Mouse (Mus musculus) lung, embryonic 16.5 days (tissue): ENCODE results near the gene Camkk2. TPM values are rescaled to one million over a fixed set of nuclear protein-coding genes. Genes with fewer than 3 reads are reported as not detected.

Experiments used
- ATAC-seq: fragments of 200-750 bp; cut with Nextera tagmentation; 2 replicates; pipeline ENCODE4 v1.8.0; 2017; ENCODE audit warnings: low read depth, mild to moderate bottlenecking, moderate library complexity
- H3K27ac ChIP-seq: fragments of 300-500 bp; sonication (generic); 2 replicates; pipeline ENCODE4 v1.5.1; 2014; ENCODE audit warnings: mild to moderate bottlenecking, control low read depth, low read length
- H3K27me3 ChIP-seq: fragments of 300-500 bp; sonication (generic); 2 replicates; pipeline ENCODE4 v1.6.1; 2014; ENCODE audit warnings: low read depth, low read length, mixed read lengths; ENCODE audit not compliant: control insufficient read depth, insufficient read depth
- H3K36me3 ChIP-seq: fragments of 300-500 bp; sonication (generic); 2 replicates; pipeline ENCODE4 v1.6.1; 2014; ENCODE audit warnings: low read length; ENCODE audit not compliant: control insufficient read depth, insufficient read depth
- H3K4me1 ChIP-seq: fragments of 300-500 bp; sonication (generic); replicated peaks from 2 replicates; pipeline ENCODE4 v1.6.1; 2014; ENCODE audit warnings: low read length, mixed read lengths; ENCODE audit not compliant: control insufficient read depth, insufficient read depth
- H3K4me2 ChIP-seq: fragments of 300-500 bp; sonication (generic); 2 replicates; pipeline ENCODE4 v1.6.1; 2014; ENCODE audit warnings: low read depth, low read length, control low read depth
- H3K4me3 ChIP-seq: fragments of 300-500 bp; sonication (generic); 2 replicates; pipeline ENCODE4 v1.5.1; 2014; ENCODE audit warnings: mild to moderate bottlenecking, low read length, control low read depth
- H3K9ac ChIP-seq: fragments of 300-500 bp; sonication (generic); 2 replicates; pipeline ENCODE4 v1.6.1; 2014; ENCODE audit warnings: low read length, control low read depth
- H3K9me3 ChIP-seq: fragments of 300-500 bp; sonication (generic); 2 replicates; pipeline ENCODE4 v1.6.1; 2016; ENCODE audit warnings: low read length; ENCODE audit not compliant: control insufficient read depth
- WGBS: fragments of 180-500 bp; shearing (Covaris S2); extraction: QIAGEN DNeasy Blood & Tissue Kit; methylation state at CpG from one replicate; pipeline ENCODE4 v1.1.7; 2014; 5-methylcytosine and 5-hydroxymethylcytosine counted together
- polyA plus RNA-seq: library from polyadenylated mRNA; unstranded; fragments of >200 nt; fragmentation: Nextera tagmentation; extraction: Ambion mirVana; gene quantifications from 2 replicates; pipeline ENCODE4 v1.2.1, GENCODE M21; 2015

Gene Camkk2
- polyA plus RNA-seq, 1 experiment from 2014 or later = 33.1 TPM

DNA sequence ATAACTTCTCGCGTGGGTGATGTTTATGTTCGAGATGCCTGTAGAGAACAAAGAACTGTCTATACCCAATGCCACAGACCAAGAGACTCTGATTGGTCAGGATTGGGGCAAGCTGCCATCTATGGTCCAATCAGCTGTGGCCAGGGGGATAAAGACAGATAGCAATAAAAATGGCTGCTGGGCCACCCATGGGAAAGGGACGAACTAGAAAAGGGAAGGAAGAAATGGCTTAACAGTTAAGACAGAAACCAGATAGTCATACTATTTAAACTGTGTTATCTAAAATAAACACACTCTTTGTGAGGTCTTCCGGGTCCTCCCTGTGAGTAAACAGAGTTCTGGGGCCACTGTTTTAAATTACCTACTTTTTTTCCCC, 78.4 kb downstream of the Camkk2 start:
- H3K9me3 ChIP-seq = no peaks in the 10 kb centered on the region

DNA sequence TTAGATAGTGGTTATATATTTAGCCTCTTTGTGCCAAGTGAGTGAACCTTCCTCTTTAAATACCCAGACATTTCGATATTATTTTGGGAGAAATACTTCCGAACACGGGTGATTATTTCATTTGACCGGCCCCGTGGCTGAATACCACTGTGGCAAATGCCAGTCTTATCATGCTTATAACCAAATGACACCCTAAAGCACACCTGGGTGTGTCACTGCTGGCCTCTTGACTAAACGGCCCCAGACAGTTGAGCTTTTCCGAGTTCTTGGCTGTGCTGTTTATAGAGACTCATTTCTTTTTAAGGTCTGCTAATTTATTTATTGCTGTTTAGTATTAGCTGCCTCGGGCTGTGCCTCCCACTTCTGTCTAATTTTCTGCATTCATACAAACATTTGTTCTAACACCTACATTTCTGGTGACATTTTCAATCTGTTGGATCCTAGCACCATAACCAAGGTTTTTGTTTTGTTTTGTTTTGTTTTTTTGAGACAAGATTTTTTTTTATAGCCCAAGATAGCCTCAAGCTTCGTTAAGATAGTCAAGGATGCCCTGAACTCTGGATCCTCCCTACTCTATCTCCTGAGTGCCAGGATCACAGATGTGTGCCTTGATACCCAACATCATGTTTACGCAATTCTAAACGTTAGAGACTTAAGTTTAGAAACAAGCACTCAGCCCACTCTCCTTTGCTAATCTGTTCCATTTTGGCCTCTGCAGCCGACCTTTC, 78.9 kb downstream of the Camkk2 start:
- H3K9ac ChIP-seq = no peak overlapping the region
- no peaks in the 10 kb centered on the region for H3K36me3 ChIP-seq
- no peak for ATAC-seq
- WGBS = 55% methylated on average over 12 of the region's 12 CpGs
- no peaks in the 10 kb centered on the region for H3K9me3 ChIP-seq
- no peak overlapping the region for H3K4me3 ChIP-seq
- no peaks in the 10 kb centered on the region for H3K27me3 ChIP-seq
- H3K4me1 ChIP-seq = peaks cover 2% of the 10 kb centered on the region
- H3K27ac ChIP-seq = no peak overlapping the region
- H3K4me2 ChIP-seq = no peak overlapping the region

More for the DNA sequence above, 78.4 kb downstream of the Camkk2 start:
- no peak overlapping the region for H3K4me3 ChIP-seq
- ATAC-seq = no peak
- no peak overlapping the region for H3K9ac ChIP-seq
- H3K36me3 ChIP-seq = no peaks in the 10 kb centered on the region
- no peak overlapping the region for H3K4me2 ChIP-seq
- H3K27me3 ChIP-seq = no peaks in the 10 kb centered on the region
- H3K4me1 ChIP-seq = peaks cover 2% of the 10 kb centered on the region
- WGBS = 12% methylated on average over 5 of the region's 5 CpGs
- H3K27ac ChIP-seq = no peak overlapping the region

DNA sequence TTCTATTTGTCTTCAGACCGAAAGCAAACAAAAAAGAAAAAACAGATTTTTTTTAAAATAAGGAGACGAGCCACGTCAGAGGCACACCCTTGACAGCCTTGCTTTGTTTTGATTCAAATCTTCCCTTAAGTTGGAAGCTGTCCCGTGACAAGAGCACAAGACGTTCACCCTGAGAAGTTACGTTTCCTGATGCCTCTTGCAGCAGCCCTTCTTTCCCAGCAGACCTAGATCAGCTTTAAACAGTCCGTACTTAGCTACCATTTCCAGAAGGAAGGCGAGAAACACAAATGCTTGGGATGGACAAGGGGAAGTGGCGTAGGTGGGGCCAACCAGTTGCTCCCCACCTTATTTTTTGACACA, 80.5 kb downstream of the Camkk2 start:
- H3K9me3 ChIP-seq = no peaks in the 10 kb centered on the region
- peaks cover 2% of the 10 kb centered on the region for H3K4me1 ChIP-seq
- H3K36me3 ChIP-seq = no peaks in the 10 kb centered on the region
- no peaks in the 10 kb centered on the region for H3K27me3 ChIP-seq
- H3K27ac ChIP-seq = no peak overlapping the region
- no peak overlapping the region for H3K4me3 ChIP-seq
- H3K9ac ChIP-seq = no peak overlapping the region
- ATAC-seq = no peak
- WGBS = 37% methylated on average over 9 of the region's 9 CpGs
- no peak overlapping the region for H3K4me2 ChIP-seq

DNA sequence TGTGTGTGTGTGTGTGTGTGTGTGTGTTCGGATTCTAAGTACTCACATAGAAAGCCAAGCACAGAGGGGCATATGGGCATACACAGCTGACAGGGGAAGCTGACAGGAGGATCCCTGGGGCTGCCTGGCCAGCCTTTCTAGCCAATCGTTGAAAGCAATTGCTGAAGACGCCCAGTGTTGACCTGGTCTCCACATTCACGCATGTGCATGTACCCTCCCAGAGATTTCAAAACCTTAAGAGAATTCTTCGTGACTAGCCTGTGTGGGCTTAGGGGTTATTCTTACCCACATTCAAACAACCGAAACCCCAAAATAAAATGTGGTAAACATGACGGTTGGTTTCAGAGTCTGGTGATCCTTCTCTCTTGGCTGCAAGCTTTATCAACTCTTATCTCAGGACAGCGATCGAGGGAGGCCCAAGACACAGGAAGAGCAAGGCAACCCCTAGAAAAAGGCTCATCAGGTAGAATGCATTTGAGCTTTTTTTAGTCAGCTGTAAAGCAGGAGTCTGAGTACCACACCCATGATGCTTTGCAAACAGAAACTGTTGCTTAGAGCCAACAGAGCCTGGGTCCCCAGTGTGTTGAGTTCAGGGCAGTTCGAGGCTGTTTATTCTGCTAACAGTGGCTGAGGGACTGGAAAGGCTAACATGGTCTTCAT, 81.0 kb downstream of the Camkk2 start:
- Histone ChIP-seq H3K27me3 (no peaks in the 10 kb centered on the region), H3K4me3 (no peak overlapping the region), H3K9me3 (no peaks in the 10 kb centered on the region), H3K4me2 (no peak overlapping the region), H3K4me1 (peaks cover 2% of the 10 kb centered on the region), H3K27ac (no peak overlapping the region), H3K9ac (no peak overlapping the region), H3K36me3 (no peaks in the 10 kb centered on the region)
- 60% methylated on average over 10 of the region's 10 CpGs for WGBS
- ATAC-seq = no peak

DNA sequence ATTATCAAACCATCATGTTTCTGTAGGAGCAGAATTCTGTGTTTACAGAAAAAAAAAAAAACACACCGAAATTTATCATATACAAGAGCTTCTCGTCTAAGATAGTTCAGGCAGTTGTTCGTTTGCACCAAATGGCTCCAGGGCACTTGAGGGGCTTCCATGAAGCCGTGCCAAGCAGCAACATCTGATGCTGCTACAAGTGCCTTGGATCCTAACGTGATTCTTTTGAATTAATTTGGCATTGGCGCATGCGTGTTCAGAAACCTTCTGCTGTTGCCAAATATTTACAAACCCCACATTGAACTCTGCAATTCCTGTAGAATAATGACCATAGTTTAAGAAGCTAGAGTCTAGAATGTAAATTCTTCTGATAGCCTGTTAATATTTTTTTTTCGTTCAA, 83.7 kb downstream of the Camkk2 start:
- Histone ChIP-seq H3K4me3 (no peak overlapping the region), H3K9me3 (no peaks in the 10 kb centered on the region), H3K36me3 (no peaks in the 10 kb centered on the region), H3K27me3 (no peaks in the 10 kb centered on the region), H3K27ac (no peak overlapping the region), H3K4me1 (peaks cover 2% of the 10 kb centered on the region), H3K4me2 (no peak overlapping the region), H3K9ac (no peak overlapping the region)
- ATAC-seq = no peak
- WGBS = 43% methylated on average over 8 of the region's 8 CpGs

DNA sequence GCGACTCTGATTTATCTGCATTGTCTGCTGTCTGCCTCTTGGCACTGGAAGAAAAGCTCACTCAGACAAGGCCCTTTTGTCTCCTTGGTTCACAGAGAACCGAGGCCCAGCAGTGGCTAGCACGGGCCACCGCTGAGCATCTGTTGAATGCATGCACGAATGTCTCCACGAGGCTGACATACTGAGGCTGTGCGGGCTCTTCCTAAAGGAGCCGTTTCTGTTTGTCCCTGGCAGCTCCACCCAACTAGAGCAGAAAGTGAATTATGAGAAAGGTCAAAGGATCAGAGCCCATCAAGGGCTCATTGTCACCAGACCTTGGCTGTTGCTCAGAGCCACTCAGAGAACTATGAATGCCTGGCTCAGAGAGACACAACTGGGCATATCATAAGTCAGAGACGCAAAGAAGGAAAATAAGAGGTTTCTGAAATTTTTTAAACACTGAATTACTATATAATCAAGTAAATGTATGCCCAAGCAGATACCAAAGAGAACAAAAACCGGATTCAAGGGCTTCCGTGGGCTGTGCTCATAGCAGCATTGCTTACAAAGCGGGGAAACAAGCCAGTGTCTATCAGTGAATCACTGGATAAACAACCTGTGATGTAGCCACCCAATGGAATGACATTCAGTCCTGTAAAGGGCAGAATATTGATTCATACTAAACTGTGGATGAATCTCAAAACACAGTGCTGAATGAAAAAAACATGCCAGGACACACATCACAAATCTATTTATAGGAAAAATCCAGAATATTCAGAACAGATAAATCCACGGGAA, 85.6 kb downstream of the Camkk2 start:
- no peak for ATAC-seq
- Histone ChIP-seq H3K4me2 (no peak overlapping the region), H3K9ac (no peak overlapping the region), H3K36me3 (no peaks in the 10 kb centered on the region), H3K9me3 (no peaks in the 10 kb centered on the region), H3K4me3 (no peak overlapping the region), H3K27me3 (no peaks in the 10 kb centered on the region), H3K4me1 (peaks cover under 1% of the 10 kb centered on the region), H3K27ac (no peak overlapping the region)
- WGBS = 31% methylated on average over 13 of the region's 13 CpGs

DNA sequence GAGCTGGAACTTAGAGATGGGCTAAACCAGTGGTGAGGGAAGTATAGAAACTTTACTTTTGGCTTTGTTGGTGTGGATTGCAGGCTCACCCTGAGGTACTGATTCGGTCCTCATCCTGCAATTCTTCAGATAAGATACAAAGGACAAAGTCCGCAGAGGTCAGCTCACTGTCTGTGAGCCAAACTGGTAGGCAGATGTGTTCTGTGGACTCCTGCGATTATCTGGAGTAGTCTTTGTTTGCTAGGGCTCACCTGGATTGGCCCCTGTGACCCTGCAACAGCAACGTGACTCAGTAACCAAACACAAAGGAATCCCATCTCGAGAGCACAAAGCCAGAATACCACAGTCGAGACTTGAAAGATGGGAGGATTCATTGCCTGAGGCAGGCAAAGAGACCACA, 88.7 kb downstream of the Camkk2 start:
- H3K36me3 ChIP-seq = no peaks in the 10 kb centered on the region
- no peak overlapping the region for H3K27ac ChIP-seq
- no peak for ATAC-seq
- no peaks in the 10 kb centered on the region for H3K27me3 ChIP-seq
- H3K4me2 ChIP-seq = no peak overlapping the region
- H3K4me1 ChIP-seq = no peaks in the 10 kb centered on the region
- H3K4me3 ChIP-seq = no peak overlapping the region
- no peaks in the 10 kb centered on the region for H3K9me3 ChIP-seq
- H3K9ac ChIP-seq = no peak overlapping the region
- WGBS = 48% methylated on average over 6 of the region's 6 CpGs

DNA sequence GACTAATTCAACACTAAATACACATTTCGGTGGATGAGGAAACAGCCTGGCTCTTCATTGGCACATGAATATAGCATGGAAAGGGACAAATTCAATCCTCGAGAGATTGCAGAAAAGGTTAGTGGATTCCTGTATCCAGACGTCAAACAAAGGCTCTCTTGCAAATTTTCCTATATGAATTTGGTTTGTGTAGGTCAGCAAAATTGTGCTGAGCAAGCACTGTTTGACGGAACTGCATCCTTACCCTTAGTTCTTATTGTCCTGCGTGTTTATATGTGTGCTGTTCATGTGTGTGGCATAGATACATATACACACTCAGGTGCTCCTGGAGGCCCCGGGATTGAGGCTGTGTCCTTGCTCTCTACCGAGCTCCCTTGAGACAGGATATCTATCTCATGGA, 90.1 kb downstream of the Camkk2 start:
- H3K4me1 ChIP-seq = no peaks in the 10 kb centered on the region
- H3K4me2 ChIP-seq = no peak overlapping the region
- H3K27me3 ChIP-seq = no peaks in the 10 kb centered on the region
- H3K36me3 ChIP-seq = no peaks in the 10 kb centered on the region
- H3K9ac ChIP-seq = no peak overlapping the region
- no peak overlapping the region for H3K4me3 ChIP-seq
- ATAC-seq = no peak
- 78% methylated on average over 7 of the region's 7 CpGs for WGBS
- no peaks in the 10 kb centered on the region for H3K9me3 ChIP-seq
- H3K27ac ChIP-seq = no peak overlapping the region

DNA sequence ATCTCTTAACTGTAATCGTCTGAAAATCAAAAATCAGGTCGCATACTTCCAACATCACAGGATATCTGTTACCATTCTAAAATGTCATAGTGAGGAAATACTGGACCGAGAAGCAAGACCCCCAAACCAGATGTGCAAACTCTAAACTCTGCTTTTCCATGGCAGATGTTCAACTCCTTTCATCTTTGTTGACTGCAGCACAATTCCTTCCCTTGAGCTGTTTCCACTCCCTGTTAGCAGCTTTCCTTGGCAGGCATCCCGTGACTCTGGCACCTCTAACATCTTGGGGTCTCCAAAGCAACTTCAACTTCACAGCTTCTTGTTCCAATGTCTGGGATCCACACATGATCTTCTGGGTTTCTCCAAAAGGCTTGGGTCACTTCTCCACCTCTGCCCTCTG, 91.8 kb downstream of the Camkk2 start:
- peak; percentile 26; the same call in 1 of the 2 replicates for ATAC-seq
- no peaks in the 10 kb centered on the region for H3K4me1 ChIP-seq

More for the DNA sequence above, 91.8 kb downstream of the Camkk2 start:
- Histone ChIP-seq H3K36me3 (no peaks in the 10 kb centered on the region), H3K9ac (no peak overlapping the region), H3K27me3 (no peaks in the 10 kb centered on the region), H3K4me3 (no peak overlapping the region), H3K27ac (no peak overlapping the region), H3K9me3 (no peaks in the 10 kb centered on the region), H3K4me2 (no peak overlapping the region)
- WGBS = 64% methylated on average over 4 of the region's 4 CpGs
